Mouse (Mus musculus): Measurements from ENCODE around the gene Celf3. TPM values are rescaled to one million over a fixed set of nuclear protein-coding genes. Genes with fewer than 3 reads are reported as not detected.

The Celf3 gene
- polyA plus RNA-seq, 1 experiment from 2014 or later: 1.4 TPM

Other genes starting within 250 kb of the Celf3 start
- gene Gm4778, start 214.3 kb upstream of the Celf3 start, polyA plus RNA-seq (2015; fragmentation: Nextera tagmentation; extraction: Ambion mirVana): not detected in 2 replicates
- 10.6 and 10.8 TPM in 2 replicates for gene Them4, start 168.2 kb upstream of the Celf3 start, polyA plus RNA-seq (2015; fragmentation: Nextera tagmentation; extraction: Ambion mirVana)
- 199 and 218 TPM in 2 replicates for gene Them5, start 136.2 kb upstream of the Celf3 start, polyA plus RNA-seq (2015; fragmentation: Nextera tagmentation; extraction: Ambion mirVana)
- 1.8 and 2.4 TPM in 2 replicates for gene C2cd4d, start 115.9 kb upstream of the Celf3 start, polyA plus RNA-seq (2015; fragmentation: Nextera tagmentation; extraction: Ambion mirVana)
- gene Rorc, start 105.5 kb upstream of the Celf3 start, polyA plus RNA-seq (2015; fragmentation: Nextera tagmentation; extraction: Ambion mirVana): 2.3 and 2.9 TPM in 2 replicates
- gene Lingo4, start 79.8 kb upstream of the Celf3 start, polyA plus RNA-seq (2015; fragmentation: Nextera tagmentation; extraction: Ambion mirVana): 0.09 and 0.14 TPM in 2 replicates
- 6.7 and 8.0 TPM in 2 replicates for gene Tdrkh, start 65.0 kb upstream of the Celf3 start, polyA plus RNA-seq (2015; fragmentation: Nextera tagmentation; extraction: Ambion mirVana)
- 63.2 and 64.0 TPM in 2 replicates for gene Mrpl9, start 35.0 kb upstream of the Celf3 start, polyA plus RNA-seq (2015; fragmentation: Nextera tagmentation; extraction: Ambion mirVana)
- 0.38 and 0.42 TPM in 2 replicates for gene Oaz3, start 34.4 kb upstream of the Celf3 start, polyA plus RNA-seq (2015; fragmentation: Nextera tagmentation; extraction: Ambion mirVana)
- 2.1 and 4.0 TPM in 2 replicates for gene Riiad1, start 2.0 kb downstream of the Celf3 start, polyA plus RNA-seq (2015; fragmentation: Nextera tagmentation; extraction: Ambion mirVana)
- gene Snx27, start 104.4 kb downstream of the Celf3 start, polyA plus RNA-seq (2015; fragmentation: Nextera tagmentation; extraction: Ambion mirVana): 43.4 and 45.7 TPM in 2 replicates
- not detected in 2 replicates for gene Gm10972, start 164.8 kb downstream of the Celf3 start, polyA plus RNA-seq (2015; fragmentation: Nextera tagmentation; extraction: Ambion mirVana)
- gene Tuft1, start 180.6 kb downstream of the Celf3 start, polyA plus RNA-seq (2015; fragmentation: Nextera tagmentation; extraction: Ambion mirVana): 30.2 and 30.9 TPM in 2 replicates
- gene Selenbp2, start 215.3 kb downstream of the Celf3 start, polyA plus RNA-seq (2015; fragmentation: Nextera tagmentation; extraction: Ambion mirVana): 0.77 and 1.4 TPM in 2 replicates

Measured in limb, embryonic 15.5 days (tissue).